Mouse (Mus musculus) CH12.LX (cell line): Measurements from ENCODE around the gene 2300002M23Rik.

Experiments
- CTCF ChIP-seq, 2 experiments: IDR thresholded peaks in 1 of 2; conservative IDR thresholded peaks in 1 of 2; 2 replicates each; pipeline ENCODE4 v1.5.1; 2011 to 2012; ENCODE audit warnings: low read depth in 2 of 2, low read length in 2 of 2, improper control_type of control experiment in 1 of 2, inconsistent platforms in 1 of 2, mild to moderate bottlenecking in 1 of 2, moderate library complexity in 1 of 2
- MEF2A ChIP-seq: IDR thresholded peaks from 2 replicates; pipeline ENCODE4 v1.6.1; 2014; ENCODE audit warnings: low read depth, mild to moderate bottlenecking, inconsistent platforms, low read length, improper control_type of control experiment, borderline replicate concordance

DNA sequence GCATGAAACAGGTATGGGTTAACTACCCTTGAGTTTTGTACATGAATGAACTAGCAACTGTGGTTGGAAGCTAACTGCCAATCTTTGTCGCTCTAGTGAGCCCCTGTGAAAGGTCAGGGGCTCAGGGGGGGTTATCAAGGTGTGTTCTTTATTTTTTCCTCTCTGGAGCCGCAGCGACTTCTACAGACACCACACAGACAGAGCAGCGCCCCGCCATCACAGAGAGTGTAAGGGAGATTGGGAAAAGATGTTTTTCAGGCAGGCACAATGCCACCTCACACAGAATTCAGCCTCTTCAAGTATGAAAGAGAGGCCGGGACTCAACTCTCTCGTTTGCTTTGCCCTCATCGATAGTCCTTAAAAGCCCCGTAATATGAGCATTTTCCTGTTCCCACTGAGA lies 24.9 kb downstream of the 2300002M23Rik start:
- TF ChIP-seq CTCF (conservative IDR thresholded peaks at IDR 0.05 in 1 of 2, IDR thresholded peaks at IDR 0.05 in 1 of 2; ENCODE audit: low read depth in 2 of 2, low read length in 2 of 2) (no peak), MEF2A (no peak)
